Mouse (Mus musculus) heart, adult 2 months (tissue): ENCODE results near the gene Gin1. TPM values are rescaled to one million over a fixed set of nuclear protein-coding genes. Genes with fewer than 3 reads are reported as not detected.
A peak's percentile ranks its signal among the peaks of the same experiment; 100 is the strongest.

Experiments used
- DNase-seq, 2 experiments: peaks; one replicate each; pipeline ENCODE4 v3.0.0; 2021
- H3K27ac ChIP-seq: fragments of 200-600 bp; 2 replicates; pipeline ENCODE4 v1.8.1; 2022
- H3K27me3 ChIP-seq: fragments of 200-500 bp; 2 replicates; pipeline ENCODE4 v1.6.1; 2012; ENCODE audit warnings: mild to moderate bottlenecking, low read length, inconsistent platforms, mixed read lengths; ENCODE audit not compliant: control insufficient read depth, insufficient read depth
- H3K36me3 ChIP-seq: fragments of 200-500 bp; 2 replicates; pipeline ENCODE4 v1.6.1; 2012; ENCODE audit warnings: low read length, inconsistent platforms; ENCODE audit not compliant: control insufficient read depth, insufficient read depth
- H3K4me1 ChIP-seq: fragments of 200-500 bp; 2 replicates; pipeline ENCODE4 v1.6.1; 2011; ENCODE audit warnings: low read length; ENCODE audit not compliant: control insufficient read depth, insufficient read depth
- H3K4me3 ChIP-seq: fragments of 200-600 bp; 2 replicates; pipeline ENCODE4 v1.8.1; 2022
- H3K79me2 ChIP-seq: fragments of 200-500 bp; replicated peaks from 2 replicates; pipeline ENCODE4 v1.6.1; 2012; ENCODE audit warnings: mild to moderate bottlenecking, inconsistent platforms, low read length, moderate library complexity, mixed read lengths; ENCODE audit not compliant: control insufficient read depth, insufficient read depth
- H3K9ac ChIP-seq: fragments of 200-500 bp; 2 replicates; pipeline ENCODE4 v1.6.1; 2012; ENCODE audit warnings: low read depth, mild to moderate bottlenecking, control low read depth, inconsistent platforms, low read length, mixed read lengths
- CTCF ChIP-seq: fragments of 200-600 bp; IDR thresholded peaks from 2 replicates; pipeline ENCODE4 v1.8.1; 2022; ENCODE audit warnings: antibody characterized with exemption, mild to moderate bottlenecking, moderate library complexity
- EP300 ChIP-seq: fragments of 200-500 bp; IDR thresholded peaks from 2 replicates; pipeline ENCODE4 v1.6.1; 2011; ENCODE audit warnings: low read depth, low read length, control low read depth; ENCODE audit not compliant: insufficient read depth
- POLR2A ChIP-seq: fragments of 200-500 bp; IDR thresholded peaks from 2 replicates; pipeline ENCODE4 v1.6.1; 2011; ENCODE audit warnings: mild to moderate bottlenecking, low read depth, low read length, control low read depth; ENCODE audit not compliant: insufficient read depth
- WGBS: fragments of 180-500 bp; shearing (Covaris S2); methylation state at CpG from one replicate; pipeline ENCODE4 v1.1.7; 2018; 5-methylcytosine and 5-hydroxymethylcytosine counted together
- intact Hi-C: fragments of 180-260 bp; cut with DNase I; formaldehyde crosslinking; loops from one replicate; pipeline ENCODE4 v1.15.1; 2025
- polyA plus RNA-seq: library from polyadenylated mRNA; depleted of rRNA; stranded (reverse); fragments of >200 nt; gene quantifications from 2 replicates; pipeline ENCODE4 v1.2.3, GENCODE M21; 2012
- total RNA-seq, 2 experiments: library from RNA; stranded (reverse); gene quantifications; 2 replicates each; pipeline ENCODE4 v1.2.3; 2021

Gene Gin1
- total and polyA plus RNA-seq, 3 experiments, result 2.7 to 9.9 (median 6.1) TPM

GRCm38 (mm10) chr1:97794110-97794509 lies 24.1 kb downstream of the Gin1 start:
- intact Hi-C loops, result loop anchor here (5.0 kb wide), 1 partner anchor 37 kb away; no protein-coding TSS in a partner anchor
- 81% methylated on average over 3 of the region's 3 CpGs for WGBS
- Histone ChIP-seq H3K36me3 (peaks cover 2% of the 10 kb centered on the region), H3K27ac (no peak overlapping the region), H3K4me1 (no peaks in the 10 kb centered on the region), H3K27me3 (no peaks in the 10 kb centered on the region), H3K9ac (no peak overlapping the region), H3K4me3 (no peak overlapping the region), H3K79me2 (no peaks in the 10 kb centered on the region)
- no peak for TF ChIP-seq POLR2A
- no peak for TF ChIP-seq CTCF
- no peak for TF ChIP-seq EP300
- no peak for DNase-seq

GRCm38 (mm10) chr1:97795936-97796335 lies 26.0 kb downstream of the Gin1 start:
- no peak for TF ChIP-seq CTCF
- TF ChIP-seq POLR2A, result no peak
- no peak for TF ChIP-seq EP300
- DNase-seq, result no peak
- Histone ChIP-seq H3K9ac (no peak overlapping the region), H3K4me3 (no peak overlapping the region), H3K4me1 (no peaks in the 10 kb centered on the region), H3K79me2 (no peaks in the 10 kb centered on the region), H3K36me3 (no peaks in the 10 kb centered on the region), H3K27me3 (no peaks in the 10 kb centered on the region), H3K27ac (no peak overlapping the region)
- WGBS, result 58% methylated on average over 9 of the region's 9 CpGs
- intact Hi-C loops, result no loop called here

GRCm38 (mm10) chr1:97802207-97802902 lies 32.4 kb downstream of the Gin1 start:
- Histone ChIP-seq H3K4me1 (no peaks in the 10 kb centered on the region; the same call in 1 of the 2 replicates), H3K36me3 (no peaks in the 10 kb centered on the region), H3K4me3 (no peak overlapping the region), H3K27me3 (no peaks in the 10 kb centered on the region), H3K9ac (no peak overlapping the region), H3K27ac (no peak overlapping the region), H3K79me2 (no peaks in the 10 kb centered on the region)
- no peak for TF ChIP-seq EP300
- peak; percentile 82 for TF ChIP-seq CTCF
- DNase-seq, result no peak
- WGBS, result 27% methylated on average over 4 of the region's 4 CpGs
- intact Hi-C loops, result no loop called here

GRCm38 (mm10) chr1:97804520-97804919 lies 34.5 kb downstream of the Gin1 start:
- Histone ChIP-seq H3K4me3 (no peak overlapping the region), H3K27ac (no peak overlapping the region), H3K4me1 (no peaks in the 10 kb centered on the region; the same call in 1 of the 2 replicates), H3K36me3 (no peaks in the 10 kb centered on the region), H3K79me2 (no peaks in the 10 kb centered on the region), H3K9ac (no peak overlapping the region), H3K27me3 (no peaks in the 10 kb centered on the region)
- no peak for TF ChIP-seq CTCF
- TF ChIP-seq POLR2A, result no peak
- no peak for TF ChIP-seq EP300
- intact Hi-C loops, result no loop called here
- no peak for DNase-seq

GRCm38 (mm10) chr1:97809255-97809912 lies 39.4 kb downstream of the Gin1 start:
- no peaks in the 10 kb centered on the region for H3K4me1 ChIP-seq
- intact Hi-C loops, result loop anchor here (1.0 kb wide), 2 partner anchors 370 to 541 kb away; no protein-coding TSS in a partner anchor
- no peak overlapping the region for H3K4me3 ChIP-seq
- TF ChIP-seq EP300 (no peak), CTCF (peak; percentile 88), POLR2A (no peak)
- 25% methylated on average over 2 of the region's 2 CpGs for WGBS
- no peaks in the 10 kb centered on the region for H3K36me3 ChIP-seq
- H3K27me3 ChIP-seq, result no peaks in the 10 kb centered on the region
- no peaks in the 10 kb centered on the region for H3K79me2 ChIP-seq
- H3K27ac ChIP-seq, result no peak overlapping the region
- DNase-seq, result no peak
- H3K9ac ChIP-seq, result no peak overlapping the region

- H3K9ac ChIP-seq, result no peak overlapping the region
- H3K36me3 ChIP-seq, result no peaks in the 10 kb centered on the region; the same call in 1 of the 2 replicates
- H3K79me2 ChIP-seq, result no peaks in the 10 kb centered on the region
- WGBS, result 76% methylated on average over 3 of the region's 3 CpGs
- DNase-seq, result no peak
- H3K27me3 ChIP-seq, result no peaks in the 10 kb centered on the region
- TF ChIP-seq POLR2A, result no peak
- no peak for TF ChIP-seq CTCF
- TF ChIP-seq EP300, result no peak
- no peak overlapping the region for H3K27ac ChIP-seq
- H3K4me1 ChIP-seq, result peaks cover 1% of the 10 kb centered on the region
- H3K4me3 ChIP-seq, result no peak overlapping the region
- intact Hi-C loops, result no loop called here
These were observed 51.3 kb downstream of the Gin1 start for GRCm38 (mm10) chr1:97821282-97821681.
